Mouse (Mus musculus) cerebellum, postnatal 36 days (tissue): ENCODE measurements at regions not wholly inside any gene's neighbourhood (a gene's known extent, or its start where the extent isn't known, plus 50 kb on each side); places are given as distances from the start of the nearest gene placed in this dataset.
"Not testable (repeated sequence)": the region's sequence is repeated elsewhere in the genome, so short reads cannot be mapped to it uniquely, and the experiment has no call there.

Experiments
- DNase-seq, 2 experiments: peaks; one replicate each; pipeline ENCODE4 v3.0.0; 2021 to 2022; ENCODE audit warnings: mixed read lengths in 2 of 2

- not testable (repeated sequence) for DNase-seq
Observed at GRCm38 (mm10) chr2:16811401-16812281, 455.5 kb downstream of the Plxdc2 start.

DNA sequence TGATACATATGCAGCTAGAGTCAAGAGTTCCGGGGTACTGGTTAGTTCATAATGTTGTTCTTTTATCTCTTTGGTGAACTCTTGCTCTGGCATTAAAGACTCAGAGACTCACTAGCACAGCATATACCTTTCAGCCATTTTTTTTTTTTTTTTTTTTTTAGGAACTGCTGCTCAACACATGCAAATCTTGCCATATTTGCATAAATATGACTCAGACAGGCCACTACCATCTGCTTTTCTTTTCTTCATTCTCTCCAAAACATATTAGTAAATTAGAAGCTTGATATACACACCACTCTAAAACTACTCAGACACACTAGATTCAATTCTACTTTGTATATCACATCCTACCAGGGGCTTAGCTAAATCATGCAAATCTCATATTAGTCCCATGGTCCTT lies 464.3 kb downstream of the Plxdc2 start:
- DNase-seq: no peak

DNA sequence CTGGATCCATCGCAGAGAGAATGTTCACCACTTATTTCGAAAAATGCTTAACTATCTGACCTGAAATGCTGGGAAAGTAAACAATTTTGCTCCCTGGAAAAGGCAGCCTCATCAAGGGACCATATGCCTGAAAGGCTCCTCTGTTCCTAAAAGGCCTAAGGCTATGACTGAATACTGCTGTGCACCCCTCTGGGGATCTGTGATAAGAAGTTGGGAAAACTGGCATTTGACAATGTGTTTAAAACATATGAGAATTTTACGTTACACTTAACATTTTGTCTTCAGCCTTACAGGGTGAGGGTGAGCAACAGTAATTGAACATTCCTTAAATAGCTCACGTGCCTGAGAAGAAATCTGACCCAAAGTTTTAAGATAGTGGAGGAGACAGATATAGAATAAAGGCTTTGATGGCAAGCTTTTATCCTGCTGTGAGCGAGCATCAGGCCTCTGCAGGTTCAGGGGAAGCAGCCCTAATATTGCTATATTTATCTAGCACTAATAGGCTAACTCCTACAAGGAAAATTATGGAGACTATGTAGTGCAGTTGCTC lies 468.7 kb downstream of the Plxdc2 start:
- no peak for DNase-seq

DNA sequence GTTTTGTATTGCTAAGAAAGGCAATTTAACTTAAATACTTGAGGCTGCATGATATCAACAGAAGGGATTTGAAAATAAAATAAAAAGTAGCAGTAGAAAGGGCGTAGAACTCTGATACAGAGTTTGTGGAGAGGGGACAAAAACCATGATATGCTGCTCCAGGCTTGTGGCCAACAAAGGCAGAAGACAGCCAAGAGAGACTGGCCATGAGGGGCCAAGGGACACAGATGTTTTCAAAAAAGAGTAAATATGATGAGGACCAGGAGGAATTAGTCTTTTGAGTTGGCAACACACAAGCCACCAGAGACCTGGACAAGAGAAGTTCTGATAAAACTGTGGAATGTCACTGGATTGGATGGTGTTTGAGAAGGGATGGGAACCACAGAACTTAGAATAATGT lies 471.2 kb downstream of the Plxdc2 start:
- no peak for DNase-seq

DNA sequence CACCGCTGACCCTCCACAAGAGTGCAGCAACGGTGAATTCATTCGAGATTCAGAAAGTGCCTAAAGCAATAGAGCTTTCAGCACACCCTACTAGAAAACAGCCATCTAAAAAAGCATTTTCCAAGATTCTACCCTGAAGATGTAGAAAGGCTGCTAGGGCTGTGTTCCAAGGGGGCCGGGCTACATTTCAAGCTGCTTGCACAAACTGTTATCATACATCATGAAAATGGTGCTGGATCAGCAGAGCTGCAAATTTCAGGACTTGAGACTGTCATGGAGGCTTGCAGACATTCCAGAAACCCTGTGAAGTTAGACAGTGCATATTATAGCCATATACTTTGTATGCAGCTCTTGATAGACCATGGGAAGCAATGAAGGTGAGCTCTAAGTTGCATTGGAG lies 479.9 kb downstream of the Plxdc2 start:
- no peak for DNase-seq

DNA sequence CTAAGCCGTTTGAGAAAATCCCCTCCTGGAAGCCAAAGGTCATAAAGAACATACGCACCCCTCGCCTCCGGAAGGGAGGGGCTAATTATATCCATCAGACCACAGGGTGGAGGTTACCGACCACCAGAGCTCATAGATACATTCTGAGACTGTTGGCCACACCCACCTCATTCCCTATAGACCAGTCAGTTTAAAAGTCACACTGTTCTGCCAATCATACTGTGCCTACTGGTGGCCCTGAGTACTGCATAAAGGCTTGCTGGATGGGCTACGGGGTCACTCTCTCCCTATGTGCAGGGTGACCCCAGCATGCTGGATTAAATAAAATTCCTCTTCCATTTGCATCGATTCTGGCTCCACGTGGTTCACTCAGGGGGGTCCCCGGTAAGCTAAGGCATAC lies 482.6 kb downstream of the Plxdc2 start:
- DNase-seq: no peak

- peak; percentile 77 to 82 for DNase-seq
Observed at GRCm38 (mm10) chr2:16849916-16850315, 493.8 kb downstream of the Plxdc2 start.

- DNase-seq: peak; percentile 4 to 9
Observed at GRCm38 (mm10) chr2:16860056-16860455, 504.0 kb downstream of the Plxdc2 start.

- no peak for DNase-seq
Observed at GRCm38 (mm10) chr2:16866163-16866852, 510.2 kb downstream of the Plxdc2 start.

GRCm38 (mm10) chr2:16892381-16892780 lies 536.3 kb downstream of the Plxdc2 start:
- not testable (repeated sequence) for DNase-seq

DNA sequence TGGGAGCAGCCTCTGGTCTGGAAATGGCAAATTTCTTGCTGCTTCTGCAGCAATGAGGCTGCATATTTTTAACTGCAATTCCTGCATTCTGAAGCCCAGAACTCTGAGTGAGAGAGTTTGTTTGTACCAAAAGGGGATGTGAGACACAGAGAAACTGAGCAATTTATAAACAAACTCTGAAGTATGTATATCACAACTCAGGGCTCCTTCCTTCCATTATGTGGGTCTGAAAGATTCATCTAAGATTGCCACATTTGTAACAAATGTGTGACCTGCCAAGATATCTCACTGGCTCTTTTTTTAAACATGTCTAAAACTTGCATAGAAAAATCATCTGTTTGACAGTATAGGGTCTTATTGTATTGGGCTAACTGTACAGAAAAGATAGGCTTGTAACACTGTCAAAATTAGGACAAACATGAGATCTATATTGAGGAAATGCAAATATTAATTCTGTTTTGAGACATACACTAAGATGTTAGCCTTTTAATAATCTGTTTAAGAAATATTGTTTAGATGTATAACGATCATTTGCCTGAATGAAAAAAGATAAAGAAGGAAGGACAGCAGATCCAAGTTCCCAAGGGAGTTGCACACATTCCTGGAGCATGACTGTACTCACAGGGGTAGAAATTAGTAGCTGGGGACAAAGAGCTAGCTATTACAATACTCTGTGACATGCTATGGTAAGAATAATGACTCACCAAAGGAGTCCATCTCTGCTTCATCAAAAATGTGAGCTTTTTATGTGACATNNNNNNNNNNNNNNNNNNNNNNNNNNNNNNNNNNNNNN lies 553.3 kb downstream of the Plxdc2 start:
- DNase-seq: no peak

DNA sequence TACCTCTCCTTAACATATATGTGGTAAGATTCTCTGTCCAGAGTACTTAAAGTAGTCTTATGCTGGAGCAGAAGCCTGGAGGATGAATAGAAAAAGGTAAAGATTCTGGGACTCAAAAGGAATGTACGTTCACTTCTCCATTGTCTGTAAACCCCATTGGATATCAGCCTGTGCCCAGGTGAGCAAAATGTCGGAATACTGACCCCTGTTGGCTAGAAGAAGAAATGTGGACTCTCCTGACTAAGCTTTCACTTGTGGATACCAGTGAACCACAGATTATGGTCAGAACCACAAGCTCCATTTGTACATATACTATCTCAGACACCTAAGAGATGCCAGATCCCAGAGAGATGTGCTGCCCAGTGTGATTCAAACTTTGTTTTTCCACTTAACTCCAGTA lies 558.5 kb downstream of the Plxdc2 start:
- peak; percentile 3 to 24 for DNase-seq

GRCm38 (mm10) chr2:16929974-16930373 lies 573.9 kb downstream of the Plxdc2 start:
- DNase-seq: no peak

DNA sequence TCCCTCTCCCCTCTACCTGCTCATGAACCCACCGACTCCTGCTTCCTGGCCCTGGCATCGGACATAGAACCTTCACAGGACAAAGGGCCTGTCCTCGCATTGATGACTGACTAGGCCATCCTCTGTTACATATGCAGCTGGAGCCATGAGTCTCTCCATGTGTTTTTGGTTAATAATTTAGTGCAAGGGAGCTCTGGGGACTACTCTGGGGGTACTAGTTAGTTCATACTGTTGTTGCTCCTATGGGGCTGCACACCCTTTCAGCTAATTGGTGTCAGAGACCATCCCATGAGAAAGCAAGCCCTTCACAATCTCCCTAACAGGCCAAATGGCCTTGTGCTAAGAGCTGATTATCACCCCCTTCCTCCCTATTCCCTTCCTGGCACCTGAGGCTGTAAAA lies 603.3 kb downstream of the Plxdc2 start:
- DNase-seq: no peak

DNA sequence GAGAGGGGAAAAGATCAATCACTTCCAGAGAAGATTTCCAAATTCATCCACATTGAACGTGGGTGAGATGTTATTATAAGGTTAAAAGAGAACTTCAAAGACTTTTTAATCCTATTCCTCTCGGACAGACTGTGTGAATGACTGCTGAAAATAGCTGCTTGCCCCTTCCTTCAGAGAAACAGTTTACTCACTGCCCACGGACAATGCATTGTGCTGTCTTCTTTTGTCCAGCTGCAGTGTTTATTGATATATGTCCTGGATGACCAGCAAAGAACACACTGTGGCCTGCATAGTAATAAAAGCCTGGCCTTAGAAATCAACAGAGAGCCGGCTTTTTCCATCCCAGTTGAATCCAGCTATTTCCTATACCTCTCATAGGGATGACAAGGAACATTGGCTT lies 621.3 kb downstream of the Plxdc2 start:
- DNase-seq: no peak

DNA sequence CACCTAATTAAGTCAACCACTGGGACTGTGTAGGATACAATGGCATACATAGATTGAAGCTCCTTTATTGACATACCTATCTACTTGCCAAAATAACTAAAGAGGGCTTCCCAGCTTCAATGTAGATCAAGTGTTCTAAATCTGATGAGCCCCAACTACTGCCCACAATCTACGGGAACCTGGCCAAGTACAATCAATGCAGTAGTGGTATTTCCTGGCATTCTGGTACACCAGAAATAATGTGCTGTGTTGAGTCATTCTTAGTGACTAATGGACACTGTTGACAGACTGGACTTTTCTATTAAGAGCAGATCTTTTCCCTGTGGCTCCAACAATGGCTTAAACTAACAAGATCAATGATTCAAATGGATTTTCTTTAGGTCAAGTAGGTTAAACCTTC lies 626.7 kb downstream of the Plxdc2 start:
- no peak for DNase-seq

DNA sequence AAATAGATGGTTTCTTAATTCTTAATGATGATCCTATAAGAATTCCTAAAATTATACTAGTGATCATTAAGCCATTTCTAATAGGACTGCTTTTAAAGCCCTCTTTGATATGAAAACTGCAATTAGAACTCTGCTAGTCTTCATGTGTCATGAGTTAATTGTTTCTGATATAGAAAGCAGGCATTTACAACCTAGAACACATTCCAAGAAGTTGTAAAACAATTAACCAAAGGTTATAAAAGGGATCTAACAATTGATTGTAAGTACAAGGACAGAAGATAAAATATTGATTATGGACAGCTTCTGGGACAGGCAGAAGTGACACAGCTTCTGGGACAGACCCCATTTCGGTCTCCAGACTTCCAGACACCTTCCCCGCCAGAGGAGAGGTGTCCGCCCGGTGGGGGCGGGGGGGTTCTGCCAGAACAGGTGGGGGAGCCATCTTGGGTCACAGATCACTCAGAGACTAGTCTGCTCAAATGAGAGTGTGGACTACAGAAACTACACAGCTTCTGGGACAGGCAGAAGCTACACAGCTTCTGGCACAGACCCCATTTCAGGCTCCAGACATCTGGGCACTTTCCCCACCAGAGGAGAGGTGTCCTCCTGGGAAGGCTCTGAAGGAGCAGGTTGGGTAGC lies 627.6 kb downstream of the Plxdc2 start:
- no peak for DNase-seq
